Mouse (Mus musculus): ENCODE data around the gene Cep295nl. TPM values are rescaled to one million over a fixed set of nuclear protein-coding genes. Genes with fewer than 3 reads are reported as not detected.
"Not testable (repeated sequence)": the region's sequence is repeated elsewhere in the genome, so short reads cannot be mapped to it uniquely, and the experiment has no call there.

The Cep295nl gene
- 1.5 and 1.8 TPM in 2 replicates for total RNA-seq (2017)

DNA sequence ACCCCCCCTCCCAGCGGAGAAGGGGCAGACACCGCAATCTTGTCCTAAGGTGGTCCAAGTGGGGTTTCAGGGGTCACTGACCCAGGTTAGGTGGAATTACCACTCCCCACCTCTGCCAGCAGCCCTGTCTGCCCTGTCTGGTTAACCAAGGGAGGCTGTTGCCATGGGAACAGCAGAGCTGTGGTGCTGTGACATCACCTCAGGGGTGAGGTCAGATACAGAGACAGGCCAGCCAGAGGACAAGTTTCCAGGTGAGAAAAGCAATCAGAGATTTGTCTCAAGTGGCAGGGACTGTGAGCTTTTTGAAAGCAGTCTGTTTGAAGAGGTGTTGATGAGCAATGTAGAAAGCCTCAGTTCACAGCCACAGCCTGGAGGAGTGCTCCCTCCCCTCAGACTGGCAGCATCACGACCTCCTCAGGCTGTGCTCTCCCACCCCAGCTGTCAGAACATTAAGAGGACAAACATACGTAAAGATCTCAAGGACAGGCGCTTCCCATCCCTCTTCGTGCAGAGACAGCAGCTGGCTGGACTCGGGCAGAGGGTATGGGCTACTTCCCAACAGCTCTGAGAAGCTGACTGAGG, at the start of gene Cep295nl:
TSS of gene Cep295nl (minus strand) at position 101 of the 582 bp plus-strand sequence.
- ATAC-seq (replicated peaks in 1 of 2; ENCODE audit: insufficient read depth in 1 of 2, low FRiP score in 2 of 2, low TSS enrichment in 1 of 2, low read depth in 1 of 2, poor library complexity in 2 of 2, severe bottlenecking in 2 of 2), result no peak

DNA sequence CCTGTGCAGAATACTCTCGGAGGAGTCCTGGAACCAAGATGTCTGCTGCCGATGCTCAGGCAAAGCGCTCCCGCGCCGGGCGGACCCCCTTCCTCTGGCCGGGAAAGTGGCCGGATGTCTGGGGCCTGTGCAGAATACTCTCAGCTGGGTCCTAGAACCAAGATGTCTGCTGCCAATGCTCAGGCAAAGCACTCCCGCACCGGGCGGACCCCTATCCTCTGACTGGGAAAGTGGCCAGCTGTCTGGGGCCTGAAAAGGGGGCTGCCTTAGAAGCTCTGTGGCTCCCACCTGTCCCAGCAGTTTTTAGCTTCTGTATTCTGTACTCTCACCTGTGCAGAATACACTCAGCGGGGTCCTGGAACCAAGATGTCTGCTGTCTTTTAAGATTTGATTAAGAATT, 45.5 kb upstream of the Cep295nl start:
- ATAC-seq (replicated peaks in 1 of 2; ENCODE audit: insufficient read depth in 1 of 2, low FRiP score in 2 of 2, low TSS enrichment in 1 of 2, low read depth in 1 of 2, poor library complexity in 2 of 2, severe bottlenecking in 2 of 2), result not testable (repeated sequence)

DNA sequence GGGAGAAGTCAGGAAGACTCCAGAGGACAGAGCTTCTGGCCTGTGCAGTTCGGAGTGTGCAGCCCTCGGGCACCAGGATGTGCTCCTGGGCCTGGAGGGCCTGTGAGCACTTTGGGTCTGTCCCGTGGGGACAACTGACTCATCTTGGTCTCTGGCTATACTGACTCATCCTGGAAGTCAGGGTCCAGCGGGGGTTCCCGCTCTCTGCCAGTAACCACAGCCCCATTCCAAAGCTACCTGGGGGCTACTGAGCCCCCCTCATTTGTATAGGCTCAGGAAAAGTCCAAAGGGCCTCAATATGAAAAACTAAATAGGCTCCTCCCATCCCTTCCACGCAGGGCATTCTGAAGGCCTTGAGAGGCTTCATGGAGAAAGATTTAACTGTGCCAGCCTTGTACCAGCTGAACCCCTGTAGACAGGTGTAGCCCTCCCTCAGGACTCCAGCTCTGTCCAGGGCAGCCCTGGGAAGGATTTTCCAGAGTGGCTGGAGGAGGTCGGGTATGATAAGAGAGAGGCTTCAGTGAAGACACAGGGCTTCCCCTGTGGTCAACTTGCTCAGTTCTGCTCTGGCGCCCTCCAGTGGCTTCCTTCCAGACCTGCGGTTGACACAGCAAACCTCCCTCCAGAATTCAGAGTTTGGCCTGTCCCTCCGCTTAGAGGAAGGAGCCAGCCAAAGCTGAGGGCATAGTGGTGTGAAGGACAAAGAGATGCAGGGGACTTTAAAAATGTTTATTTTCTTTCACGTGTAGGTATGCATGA, 37.1 kb upstream of the Cep295nl start:
- peak; percentile 94 to 95 for ATAC-seq (replicated peaks in 1 of 2; ENCODE audit: insufficient read depth in 1 of 2, low FRiP score in 2 of 2, low TSS enrichment in 1 of 2, low read depth in 1 of 2, poor library complexity in 2 of 2, severe bottlenecking in 2 of 2)

GRCm38 (mm10) chr11:118378656-118379055, 36.4 kb upstream of the Cep295nl start:
- ATAC-seq (replicated peaks in 1 of 2; ENCODE audit: insufficient read depth in 1 of 2, low FRiP score in 2 of 2, low TSS enrichment in 1 of 2, low read depth in 1 of 2, poor library complexity in 2 of 2, severe bottlenecking in 2 of 2), result no peak

DNA sequence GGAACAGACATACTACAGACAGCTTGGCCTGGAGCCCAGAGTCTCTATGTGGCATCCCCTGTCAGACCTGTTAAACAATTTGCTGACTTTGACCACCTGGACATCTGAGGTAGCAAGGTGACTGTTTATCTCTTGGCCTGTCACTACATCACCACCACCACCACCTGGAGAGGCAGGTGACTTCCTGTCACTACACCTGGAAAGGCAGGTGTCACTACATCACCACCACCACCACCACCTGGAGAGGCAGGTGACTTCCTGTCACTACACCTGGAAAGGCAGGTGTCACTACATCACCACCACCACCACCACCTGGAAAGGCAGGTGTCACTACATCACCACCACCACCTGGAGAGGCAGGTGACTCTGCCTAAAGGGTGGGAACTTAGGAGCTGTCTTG, 34.0 kb upstream of the Cep295nl start:
- not testable (repeated sequence) for ATAC-seq (replicated peaks in 1 of 2; ENCODE audit: insufficient read depth in 1 of 2, low FRiP score in 2 of 2, low TSS enrichment in 1 of 2, low read depth in 1 of 2, poor library complexity in 2 of 2, severe bottlenecking in 2 of 2)

GRCm38 (mm10) chr11:118375881-118376280, 33.6 kb upstream of the Cep295nl start:
- ATAC-seq (replicated peaks in 1 of 2; ENCODE audit: insufficient read depth in 1 of 2, low FRiP score in 2 of 2, low TSS enrichment in 1 of 2, low read depth in 1 of 2, poor library complexity in 2 of 2, severe bottlenecking in 2 of 2), result no peak

DNA sequence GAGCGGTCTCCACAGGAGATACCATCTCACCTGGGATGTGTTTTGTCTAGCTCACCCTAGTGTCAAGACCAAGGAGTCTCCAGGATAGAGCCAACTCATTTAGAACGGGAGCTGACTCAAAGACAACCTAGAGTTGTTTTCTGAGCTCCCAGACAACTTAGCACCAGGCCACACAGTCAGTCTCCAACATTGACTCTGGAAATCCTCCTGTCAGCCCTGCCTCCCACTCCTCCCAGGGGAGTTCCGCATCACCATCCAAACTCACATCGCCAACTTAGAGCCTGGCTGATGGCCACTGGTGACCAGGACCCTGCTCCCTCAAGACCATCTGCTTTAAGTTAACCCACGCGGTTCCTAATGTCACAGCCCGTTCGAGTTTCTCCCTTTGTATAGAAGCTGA, 33.2 kb upstream of the Cep295nl start:
- no peak for ATAC-seq (replicated peaks in 1 of 2; ENCODE audit: insufficient read depth in 1 of 2, low FRiP score in 2 of 2, low TSS enrichment in 1 of 2, low read depth in 1 of 2, poor library complexity in 2 of 2, severe bottlenecking in 2 of 2)

DNA sequence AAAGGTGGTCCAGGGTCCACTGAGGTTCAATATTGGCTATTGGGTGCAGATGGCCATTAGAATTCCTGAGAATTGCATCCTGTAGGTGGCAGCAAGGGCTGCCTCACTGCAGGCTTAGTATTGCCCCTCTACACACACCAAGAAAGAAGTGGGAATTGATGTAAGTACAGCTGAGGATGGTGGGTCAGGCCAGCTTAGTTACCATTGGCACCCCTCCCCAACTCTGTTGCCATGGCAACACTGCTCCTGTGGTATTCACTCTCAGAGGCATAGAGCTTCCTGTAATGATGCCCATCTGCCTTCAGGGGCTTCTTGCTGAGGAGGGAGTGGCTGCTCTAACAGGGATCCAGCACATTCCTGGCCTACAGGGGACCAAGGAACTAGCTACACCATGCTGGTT, 32.7 kb upstream of the Cep295nl start:
- ATAC-seq (replicated peaks in 1 of 2; ENCODE audit: insufficient read depth in 1 of 2, low FRiP score in 2 of 2, low TSS enrichment in 1 of 2, low read depth in 1 of 2, poor library complexity in 2 of 2, severe bottlenecking in 2 of 2), result no peak

DNA sequence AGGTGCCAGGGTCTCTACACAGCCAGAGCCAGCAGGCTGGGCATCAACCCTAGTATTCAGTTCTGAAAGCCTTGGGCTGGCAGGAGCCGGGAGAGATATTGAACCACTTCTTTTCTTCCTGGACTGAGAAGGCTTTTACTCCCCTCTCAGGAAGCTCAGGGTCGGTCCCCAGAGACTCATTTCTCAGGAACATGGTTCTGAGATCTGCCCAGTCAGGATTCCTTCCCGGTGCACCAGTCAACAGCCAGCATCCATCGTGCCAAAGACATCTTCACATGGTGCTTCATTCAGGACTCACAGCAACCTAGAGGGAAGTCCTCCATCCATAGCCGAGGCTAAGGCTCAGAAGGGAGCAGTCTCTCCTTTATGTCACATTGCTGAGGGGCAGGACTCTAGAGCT, 32.2 kb upstream of the Cep295nl start:
- no peak for ATAC-seq (replicated peaks in 1 of 2; ENCODE audit: insufficient read depth in 1 of 2, low FRiP score in 2 of 2, low TSS enrichment in 1 of 2, low read depth in 1 of 2, poor library complexity in 2 of 2, severe bottlenecking in 2 of 2)

DNA sequence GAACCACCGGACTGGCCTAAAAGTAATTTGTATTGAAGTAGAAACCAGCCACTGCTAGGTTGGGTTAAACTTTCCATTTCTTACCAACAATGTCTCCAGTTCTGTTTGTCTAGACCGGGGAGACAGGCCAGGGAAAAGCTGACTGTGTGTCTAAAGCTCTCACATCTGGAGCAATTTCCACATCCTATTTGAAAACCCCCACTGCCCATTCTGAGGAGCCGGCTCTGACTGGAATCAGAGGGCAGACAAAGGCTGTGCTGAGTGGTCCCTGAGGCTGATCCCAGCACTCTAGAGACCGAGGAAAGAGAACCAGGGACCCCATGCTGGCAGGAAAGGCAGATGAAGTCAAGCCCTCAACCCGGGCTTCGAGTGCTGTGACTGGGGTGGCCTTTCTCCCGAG, 30.3 kb upstream of the Cep295nl start:
- no peak for ATAC-seq (replicated peaks in 1 of 2; ENCODE audit: insufficient read depth in 1 of 2, low FRiP score in 2 of 2, low TSS enrichment in 1 of 2, low read depth in 1 of 2, poor library complexity in 2 of 2, severe bottlenecking in 2 of 2)

- ATAC-seq (replicated peaks in 1 of 2; ENCODE audit: insufficient read depth in 1 of 2, low FRiP score in 2 of 2, low TSS enrichment in 1 of 2, low read depth in 1 of 2, poor library complexity in 2 of 2, severe bottlenecking in 2 of 2), result no peak
Observed at GRCm38 (mm10) chr11:118371876-118372275, 29.6 kb upstream of the Cep295nl start.

GRCm38 (mm10) chr11:118369657-118370056, 27.4 kb upstream of the Cep295nl start:
- ATAC-seq (replicated peaks in 1 of 2; ENCODE audit: insufficient read depth in 1 of 2, low FRiP score in 2 of 2, low TSS enrichment in 1 of 2, low read depth in 1 of 2, poor library complexity in 2 of 2, severe bottlenecking in 2 of 2), result no peak

GRCm38 (mm10) chr11:118369251-118369650, 27.0 kb upstream of the Cep295nl start:
- ATAC-seq (replicated peaks in 1 of 2; ENCODE audit: insufficient read depth in 1 of 2, low FRiP score in 2 of 2, low TSS enrichment in 1 of 2, low read depth in 1 of 2, poor library complexity in 2 of 2, severe bottlenecking in 2 of 2), result no peak

DNA sequence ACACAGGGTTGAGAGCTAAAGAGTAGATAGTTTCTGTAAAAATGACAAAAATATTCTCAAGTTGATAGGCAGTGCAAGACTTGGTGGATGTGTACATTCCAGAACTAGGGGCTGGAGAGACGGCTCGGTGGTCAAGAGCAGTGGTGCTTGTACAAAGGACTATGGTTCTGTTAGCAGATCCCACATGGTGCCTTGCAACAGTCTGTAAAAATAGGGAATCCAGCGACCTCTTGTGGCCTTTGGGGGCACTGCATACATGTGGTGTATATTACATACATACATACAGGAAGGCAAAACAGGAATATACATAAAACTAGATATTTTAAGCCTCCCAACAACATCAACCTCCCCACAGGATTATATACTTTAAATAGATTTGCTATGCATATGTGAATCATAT, 26.0 kb upstream of the Cep295nl start:
- no peak for ATAC-seq (replicated peaks in 1 of 2; ENCODE audit: insufficient read depth in 1 of 2, low FRiP score in 2 of 2, low TSS enrichment in 1 of 2, low read depth in 1 of 2, poor library complexity in 2 of 2, severe bottlenecking in 2 of 2)

DNA sequence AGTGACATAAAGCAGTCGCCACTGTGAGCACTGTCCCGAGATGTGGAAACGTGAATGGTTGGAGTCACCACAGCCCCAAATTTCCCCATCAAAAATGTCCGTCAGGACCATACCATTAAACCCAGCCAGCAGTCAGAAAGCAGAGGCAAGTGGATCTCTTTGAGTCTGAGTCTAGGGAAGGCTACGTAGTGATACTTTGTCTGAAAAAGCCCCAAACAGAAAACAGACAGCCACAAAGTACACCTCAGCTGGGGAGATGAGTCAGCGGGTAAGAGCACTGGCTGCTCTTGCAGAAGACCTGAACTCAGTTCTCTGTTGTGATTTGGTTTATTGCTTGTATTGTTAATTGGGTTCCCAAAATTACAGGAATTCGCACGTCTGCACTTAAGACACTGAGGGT, 24.3 kb upstream of the Cep295nl start:
- no peak for ATAC-seq (replicated peaks in 1 of 2; ENCODE audit: insufficient read depth in 1 of 2, low FRiP score in 2 of 2, low TSS enrichment in 1 of 2, low read depth in 1 of 2, poor library complexity in 2 of 2, severe bottlenecking in 2 of 2)

DNA sequence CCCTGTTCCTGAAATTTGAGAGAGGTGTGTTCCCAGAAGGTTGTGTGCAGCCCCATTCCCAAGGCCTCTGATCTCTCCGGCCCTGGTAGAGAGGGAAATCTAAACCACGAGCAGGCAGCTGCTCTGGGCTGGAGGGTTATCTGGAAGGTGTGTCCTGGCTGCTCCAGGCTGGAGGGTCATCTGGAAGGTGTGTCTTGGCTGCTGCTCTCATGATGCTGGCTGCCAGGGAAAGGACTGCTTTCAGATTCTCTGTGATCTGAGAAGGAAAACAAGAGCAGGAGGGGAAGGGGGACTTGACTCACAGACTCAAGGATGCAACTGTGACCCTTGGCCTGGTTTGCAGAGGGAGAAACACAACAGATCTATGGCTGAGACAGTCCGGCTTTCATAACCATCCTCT, 23.8 kb upstream of the Cep295nl start:
- ATAC-seq (replicated peaks in 1 of 2; ENCODE audit: insufficient read depth in 1 of 2, low FRiP score in 2 of 2, low TSS enrichment in 1 of 2, low read depth in 1 of 2, poor library complexity in 2 of 2, severe bottlenecking in 2 of 2), result no peak

- ATAC-seq (replicated peaks in 1 of 2; ENCODE audit: insufficient read depth in 1 of 2, low FRiP score in 2 of 2, low TSS enrichment in 1 of 2, low read depth in 1 of 2, poor library complexity in 2 of 2, severe bottlenecking in 2 of 2), result no peak
Observed at GRCm38 (mm10) chr11:118365171-118365570, 22.9 kb upstream of the Cep295nl start.

GRCm38 (mm10) chr11:118364021-118364420, 21.7 kb upstream of the Cep295nl start:
- ATAC-seq (replicated peaks in 1 of 2; ENCODE audit: insufficient read depth in 1 of 2, low FRiP score in 2 of 2, low TSS enrichment in 1 of 2, low read depth in 1 of 2, poor library complexity in 2 of 2, severe bottlenecking in 2 of 2), result no peak

- peak; percentile 78 to 86 for ATAC-seq (replicated peaks in 1 of 2; ENCODE audit: insufficient read depth in 1 of 2, low FRiP score in 2 of 2, low TSS enrichment in 1 of 2, low read depth in 1 of 2, poor library complexity in 2 of 2, severe bottlenecking in 2 of 2)
Observed at GRCm38 (mm10) chr11:118362971-118363518, 20.7 kb upstream of the Cep295nl start.

All from hematopoietic stem cell, adult 5-6 weeks (primary cell).